Mouse (Mus musculus): Measurements from ENCODE around the gene Dnmt3a. TPM values are rescaled to one million over a fixed set of nuclear protein-coding genes. Genes with fewer than 3 reads are reported as not detected.
"Not testable (repeated sequence)": the region's sequence is repeated elsewhere in the genome, so short reads cannot be mapped to it uniquely, and the experiment has no call there.

The Dnmt3a gene
- polyA plus RNA-seq, 1 experiment, result 43.2 TPM

DNA sequence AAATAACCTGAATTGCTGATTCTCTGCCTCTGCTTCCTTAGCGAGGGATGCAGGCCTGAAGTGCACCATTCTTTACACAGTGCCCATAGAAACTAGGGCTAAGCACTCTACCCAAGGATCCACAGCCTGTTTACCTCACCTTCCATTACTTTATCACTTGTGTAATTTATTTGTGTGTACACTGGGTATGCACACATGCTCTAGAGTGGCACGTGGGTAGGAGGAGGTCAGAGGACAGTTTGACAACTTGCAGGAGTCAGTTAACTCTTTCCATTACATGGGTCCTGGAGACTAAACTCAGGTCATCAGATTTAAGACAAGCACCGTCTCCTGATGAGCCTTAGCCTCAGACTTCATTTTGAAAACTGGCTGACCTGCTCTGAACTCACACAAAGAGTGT lies 112.8 kb downstream of the Dnmt3a start:
- Histone ChIP-seq H3K4me1 (ENCODE audit: control insufficient read depth, insufficient read depth, low read length) (no peaks in the 10 kb centered on the region; the same call in 1 of the 2 replicates), H3K27ac (ENCODE audit: insufficient read depth, low read length) (no peak overlapping the region), H3K4me3 (replicated peaks; ENCODE audit: insufficient read depth, low read depth, low read length) (no peak overlapping the region), H3K27me3 (ENCODE audit: control insufficient read depth, insufficient read depth, low read length) (no peaks in the 10 kb centered on the region)
- TF ChIP-seq POLR2A (IDR thresholded peaks at IDR 0.05; ENCODE audit: borderline replicate concordance, insufficient read depth, low read length) (no peak), CTCF (IDR thresholded peaks at IDR 0.05; ENCODE audit: borderline replicate concordance, insufficient read depth, low read depth, low read length) (no peak)
- no peak for DNase-seq
- 82% methylated on average over 3 of the region's 3 CpGs for WGBS

GRCm38 (mm10) chr12:3919423-3919822 lies 113.6 kb downstream of the Dnmt3a start:
- WGBS, result 94% methylated on average over 3 of the region's 3 CpGs
- no peak for DNase-seq
- TF ChIP-seq POLR2A (IDR thresholded peaks at IDR 0.05; ENCODE audit: borderline replicate concordance, insufficient read depth, low read length) (no peak), CTCF (IDR thresholded peaks at IDR 0.05; ENCODE audit: borderline replicate concordance, insufficient read depth, low read depth, low read length) (no peak)
- H3K27me3 ChIP-seq (ENCODE audit: control insufficient read depth, insufficient read depth, low read length), result no peaks in the 10 kb centered on the region
- no peak overlapping the region for H3K27ac ChIP-seq (ENCODE audit: insufficient read depth, low read length)
- H3K4me1 ChIP-seq (ENCODE audit: control insufficient read depth, insufficient read depth, low read length), result no peaks in the 10 kb centered on the region; the same call in 1 of the 2 replicates
- no peak overlapping the region for H3K4me3 ChIP-seq (replicated peaks; ENCODE audit: insufficient read depth, low read depth, low read length)

- DNase-seq, result peak; percentile 72 to 80
- no peaks in the 10 kb centered on the region for H3K27me3 ChIP-seq (ENCODE audit: control insufficient read depth, insufficient read depth, low read length)
- no peak overlapping the region for H3K27ac ChIP-seq (ENCODE audit: insufficient read depth, low read length)
- TF ChIP-seq CTCF (IDR thresholded peaks at IDR 0.05; ENCODE audit: borderline replicate concordance, insufficient read depth, low read depth, low read length), result peak; percentile 79
- TF ChIP-seq POLR2A (IDR thresholded peaks at IDR 0.05; ENCODE audit: borderline replicate concordance, insufficient read depth, low read length), result no peak
- no peaks in the 10 kb centered on the region; the same call in 1 of the 2 replicates for H3K4me1 ChIP-seq (ENCODE audit: control insufficient read depth, insufficient read depth, low read length)
- H3K4me3 ChIP-seq (replicated peaks; ENCODE audit: insufficient read depth, low read depth, low read length), result no peak overlapping the region
- 0% methylated on average over 1 of the region's 1 CpGs for WGBS
These were observed 120.3 kb downstream of the Dnmt3a start for GRCm38 (mm10) chr12:3926127-3926526.

GRCm38 (mm10) chr12:3928841-3929240 lies 123.0 kb downstream of the Dnmt3a start:
- no peak overlapping the region for H3K4me3 ChIP-seq (replicated peaks; ENCODE audit: insufficient read depth, low read depth, low read length)

DNA sequence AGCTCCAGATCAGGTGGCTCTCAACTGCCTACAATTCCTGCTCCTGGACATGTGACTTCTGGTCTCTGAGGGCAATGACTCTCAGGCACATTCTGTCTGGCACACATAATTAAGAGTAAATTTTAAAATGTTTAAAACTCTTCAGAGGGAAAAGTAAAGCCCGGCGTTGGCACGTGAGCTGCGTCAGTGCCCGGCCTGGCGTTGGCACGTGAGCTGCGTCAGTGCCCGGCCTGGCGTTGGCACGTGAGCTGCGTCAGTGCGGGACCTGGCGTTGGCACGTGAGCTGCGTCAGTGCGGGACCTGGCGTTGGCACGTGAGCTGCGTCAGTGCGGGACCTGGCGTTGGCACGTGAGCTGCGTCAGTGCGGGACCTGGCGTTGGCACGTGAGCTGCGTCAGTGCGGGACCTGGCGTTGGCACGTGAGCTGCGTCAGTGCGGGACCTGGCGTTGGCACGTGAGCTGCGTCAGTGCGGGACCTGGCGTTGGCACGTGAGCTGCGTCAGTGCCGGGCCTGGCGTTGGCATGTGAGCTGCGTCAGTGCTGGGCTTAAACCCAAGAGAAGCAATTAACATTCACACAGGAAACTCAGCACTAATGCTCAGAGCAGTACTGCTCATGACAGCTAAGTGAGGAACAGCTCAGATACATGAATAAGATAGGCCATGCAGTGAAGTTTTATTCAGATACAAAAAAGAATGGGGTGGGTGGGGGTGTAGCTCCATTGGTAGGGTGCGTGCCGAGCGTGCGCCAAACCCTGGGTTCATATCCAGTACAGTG lies 124.5 kb downstream of the Dnmt3a start:
- peak; percentile 56 to 73 for DNase-seq
- Histone ChIP-seq H3K27ac (ENCODE audit: insufficient read depth, low read length) (peak overlapping the region; percentile 2; the same call in 1 of the 2 replicates), H3K4me3 (replicated peaks; ENCODE audit: insufficient read depth, low read depth, low read length) (peak overlapping the region; percentile 29)
- TF ChIP-seq POLR2A (IDR thresholded peaks at IDR 0.05; ENCODE audit: borderline replicate concordance, insufficient read depth, low read length), result peak; percentile 27; the same call in 1 of the 2 replicates
- 38% methylated on average over 40 of the region's 47 CpGs for WGBS
- not testable (repeated sequence) for H3K27me3 ChIP-seq (ENCODE audit: control insufficient read depth, insufficient read depth, low read length); H3K4me1 ChIP-seq (ENCODE audit: control insufficient read depth, insufficient read depth, low read length)

More at GRCm38 (mm10) chr12:3928841-3929240, 123.0 kb downstream of the Dnmt3a start:
- no peak overlapping the region for H3K27ac ChIP-seq (ENCODE audit: insufficient read depth, low read length)
- 30% methylated on average over 3 of the region's 3 CpGs for WGBS
- H3K4me1 ChIP-seq (ENCODE audit: control insufficient read depth, insufficient read depth, low read length), result no peaks in the 10 kb centered on the region; the same call in 1 of the 2 replicates
- DNase-seq, result peak; percentile 47 to 49
- TF ChIP-seq POLR2A (IDR thresholded peaks at IDR 0.05; ENCODE audit: borderline replicate concordance, insufficient read depth, low read length), result no peak
- TF ChIP-seq CTCF (IDR thresholded peaks at IDR 0.05; ENCODE audit: borderline replicate concordance, insufficient read depth, low read depth, low read length), result peak; percentile 66
- H3K27me3 ChIP-seq (ENCODE audit: control insufficient read depth, insufficient read depth, low read length), result no peaks in the 10 kb centered on the region

DNA sequence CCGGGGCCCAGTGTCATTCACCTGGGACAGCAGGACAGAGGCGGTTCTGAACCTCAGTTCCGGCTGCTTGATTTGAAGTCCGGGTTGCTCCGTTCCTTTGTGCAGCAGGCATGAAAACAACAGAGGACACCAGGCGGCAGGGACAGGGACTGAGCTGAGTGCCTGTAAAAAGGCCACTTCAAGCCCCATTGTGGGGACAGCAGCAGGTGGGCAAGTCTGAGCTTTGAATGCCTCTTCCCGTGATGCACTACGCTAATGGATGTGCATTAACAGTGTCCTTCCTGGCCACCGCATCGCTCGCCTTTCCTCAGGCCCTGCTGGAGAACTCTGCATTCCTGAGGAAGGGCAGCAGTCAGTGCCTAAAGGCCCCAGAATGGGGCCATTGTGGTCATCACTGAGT lies 136.2 kb downstream of the Dnmt3a start:
- H3K27me3 ChIP-seq (ENCODE audit: control insufficient read depth, insufficient read depth, low read length), result no peaks in the 10 kb centered on the region
- WGBS, result 31% methylated on average over 11 of the region's 11 CpGs

GRCm38 (mm10) chr12:3944454-3945073 lies 138.8 kb downstream of the Dnmt3a start:
- peaks cover 13% of the 10 kb centered on the region for H3K4me1 ChIP-seq (ENCODE audit: control insufficient read depth, insufficient read depth, low read length)
- no peaks in the 10 kb centered on the region for H3K27me3 ChIP-seq (ENCODE audit: control insufficient read depth, insufficient read depth, low read length)
- 67% methylated on average over 4 of the region's 4 CpGs for WGBS
- TF ChIP-seq CTCF (IDR thresholded peaks at IDR 0.05; ENCODE audit: borderline replicate concordance, insufficient read depth, low read depth, low read length), result no peak
- TF ChIP-seq POLR2A (IDR thresholded peaks at IDR 0.05; ENCODE audit: borderline replicate concordance, insufficient read depth, low read length), result no peak
- no peak overlapping the region for H3K27ac ChIP-seq (ENCODE audit: insufficient read depth, low read length)
- no peak for DNase-seq
- no peak overlapping the region for H3K4me3 ChIP-seq (replicated peaks; ENCODE audit: insufficient read depth, low read depth, low read length)

More for the DNA sequence above, 136.2 kb downstream of the Dnmt3a start:
- no peak for DNase-seq
- H3K27ac ChIP-seq (ENCODE audit: insufficient read depth, low read length), result no peak overlapping the region
- TF ChIP-seq CTCF (IDR thresholded peaks at IDR 0.05; ENCODE audit: borderline replicate concordance, insufficient read depth, low read depth, low read length), result no peak
- TF ChIP-seq POLR2A (IDR thresholded peaks at IDR 0.05; ENCODE audit: borderline replicate concordance, insufficient read depth, low read length), result no peak
- H3K4me1 ChIP-seq (ENCODE audit: control insufficient read depth, insufficient read depth, low read length), result peaks cover 3% of the 10 kb centered on the region
- no peak overlapping the region for H3K4me3 ChIP-seq (replicated peaks; ENCODE audit: insufficient read depth, low read depth, low read length)

- Histone ChIP-seq H3K4me1 (ENCODE audit: control insufficient read depth, insufficient read depth, low read length) (peaks cover 13% of the 10 kb centered on the region), H3K4me3 (replicated peaks; ENCODE audit: insufficient read depth, low read depth, low read length) (no peak overlapping the region), H3K27ac (ENCODE audit: insufficient read depth, low read length) (no peak overlapping the region), H3K27me3 (ENCODE audit: control insufficient read depth, insufficient read depth, low read length) (no peaks in the 10 kb centered on the region)
- TF ChIP-seq CTCF (IDR thresholded peaks at IDR 0.05; ENCODE audit: borderline replicate concordance, insufficient read depth, low read depth, low read length) (no peak), POLR2A (IDR thresholded peaks at IDR 0.05; ENCODE audit: borderline replicate concordance, insufficient read depth, low read length) (no peak)
- 29% methylated on average over 6 of the region's 6 CpGs for WGBS
- DNase-seq, result peak; percentile 45 to 56
These were observed 141.7 kb downstream of the Dnmt3a start for GRCm38 (mm10) chr12:3947503-3947902.
